Mouse (Mus musculus) liver (tissue): ENCODE data around the gene Ciart.
A peak's percentile ranks its signal among the peaks of the same experiment; 100 is the strongest.
"Not testable (repeated sequence)": the region's sequence is repeated elsewhere in the genome, so short reads cannot be mapped to it uniquely, and the experiment has no call there.

Experiments
- DNase-seq: peaks from one replicate; pipeline ENCODE4 v3.0.0-alpha.2; 2020; ENCODE audit warnings: mixed read lengths

Gene Ciart

DNA sequence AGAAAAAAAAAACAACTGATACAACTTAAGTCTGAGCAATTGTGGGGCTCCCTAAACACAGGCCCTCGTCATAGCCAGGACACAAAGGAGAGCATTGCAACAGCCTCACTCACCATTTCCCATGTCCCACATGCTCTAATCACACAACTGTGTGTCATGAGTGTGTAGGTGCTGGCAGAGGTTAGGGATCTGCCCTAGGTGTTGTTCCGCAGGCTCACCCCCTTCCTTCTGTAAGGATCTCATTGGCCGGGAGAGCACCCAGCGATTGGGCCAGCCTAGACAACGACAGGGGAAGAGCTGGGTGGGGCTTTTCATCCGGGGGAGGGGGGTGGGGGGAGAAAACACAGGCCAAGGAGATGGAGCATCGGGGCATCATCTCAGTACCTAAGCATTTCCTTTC is 18.5 kb downstream of the Ciart start:
- DNase-seq: no peak

DNA sequence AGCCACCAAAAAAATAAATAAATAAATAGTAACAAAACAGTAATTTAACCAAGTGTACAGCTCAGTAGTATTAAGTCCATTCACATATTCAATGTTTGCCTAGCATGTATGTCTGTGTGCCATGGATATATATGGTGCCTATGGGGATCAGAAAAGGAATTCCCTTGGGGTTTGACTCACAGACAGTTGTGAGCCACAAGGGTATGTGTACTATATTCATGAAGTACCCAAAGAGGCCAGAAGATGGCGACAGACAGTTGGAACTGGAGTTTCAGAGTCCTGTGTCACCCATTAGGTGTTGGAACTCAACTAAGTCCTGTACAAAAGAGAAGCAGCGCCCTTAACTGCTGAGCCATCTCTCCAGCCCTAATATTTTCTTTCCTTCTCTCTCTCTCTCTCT is 20.3 kb downstream of the Ciart start:
- peak; percentile 63 for DNase-seq

DNA sequence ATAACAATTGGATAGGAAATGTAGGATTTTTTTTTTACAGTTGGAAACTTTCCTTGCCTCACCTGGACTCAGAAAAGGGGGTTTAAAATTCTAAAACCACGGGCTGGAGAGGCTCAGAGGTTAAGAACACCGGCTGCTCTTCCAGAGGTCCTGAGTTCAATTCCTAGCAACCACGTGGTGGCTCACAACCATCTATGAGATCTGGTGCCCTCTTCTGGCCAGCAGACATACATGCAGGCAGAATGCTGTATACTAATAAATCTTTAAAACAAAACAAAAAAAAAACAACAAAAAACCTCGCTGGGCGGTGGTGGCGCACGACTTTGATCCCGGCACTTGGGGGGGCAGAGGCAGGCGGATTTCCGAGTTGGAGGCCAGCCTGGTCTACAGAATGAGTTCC is 20.8 kb downstream of the Ciart start:
- DNase-seq: peak; percentile 38

DNA sequence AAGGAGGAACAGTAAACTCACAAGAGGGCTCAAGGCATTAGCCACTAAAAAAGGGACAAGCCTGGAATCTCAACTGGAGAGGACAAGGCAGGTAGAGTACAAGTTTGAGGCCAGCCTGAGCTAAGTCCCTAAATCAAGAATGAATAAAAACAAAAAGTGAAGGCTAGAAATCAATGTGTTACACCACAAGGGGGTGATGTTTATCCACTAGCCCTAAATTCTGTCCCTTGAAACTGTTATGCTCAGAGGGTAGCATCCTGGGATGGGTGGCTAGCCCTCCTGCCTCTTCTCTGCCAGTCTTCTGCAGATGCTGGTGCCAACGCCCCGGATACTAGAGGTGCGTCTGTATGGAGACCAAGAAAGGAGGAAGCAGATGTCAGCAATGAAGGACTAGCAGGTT is 21.7 kb downstream of the Ciart start:
- DNase-seq: no peak

DNA sequence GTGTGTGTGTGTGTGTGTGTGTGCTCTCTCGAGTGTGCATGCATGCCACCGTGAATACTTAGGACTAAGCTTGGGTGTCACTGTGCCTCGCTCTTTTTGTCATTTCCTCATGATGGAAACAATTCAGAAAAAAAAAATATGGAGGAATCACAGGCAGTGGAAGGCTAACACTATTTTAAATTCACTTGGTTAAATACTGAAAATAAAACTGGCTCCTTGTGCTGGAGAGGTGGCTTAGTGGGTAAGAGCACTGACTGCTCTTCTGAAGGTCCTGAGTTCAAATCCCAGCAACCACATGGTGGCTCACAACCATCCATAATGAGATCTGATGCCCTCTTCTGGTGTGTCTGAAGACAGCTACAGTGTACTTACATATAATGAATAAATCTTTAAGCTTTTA is 23.8 kb downstream of the Ciart start:
- DNase-seq: not testable (repeated sequence)

DNA sequence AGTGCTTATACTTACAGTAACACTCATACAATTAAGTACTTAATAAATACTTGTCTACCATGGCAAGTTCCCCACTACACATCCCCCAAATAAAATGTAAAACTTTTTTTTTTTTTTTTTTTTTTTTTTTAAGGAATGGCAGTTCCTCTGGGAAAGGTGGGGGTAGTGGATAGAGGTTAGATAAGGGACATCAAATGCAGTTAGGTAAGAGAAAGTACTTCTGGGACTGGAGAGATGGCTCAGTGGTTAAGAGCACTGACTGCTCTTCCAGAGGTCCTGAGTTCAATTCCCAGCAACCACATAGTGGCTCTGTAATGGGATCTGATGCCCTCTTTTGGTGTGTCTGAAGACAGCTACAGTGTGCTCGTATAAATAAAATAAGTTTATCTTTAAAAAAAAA is 25.0 kb downstream of the Ciart start:
- not testable (repeated sequence) for DNase-seq

DNA sequence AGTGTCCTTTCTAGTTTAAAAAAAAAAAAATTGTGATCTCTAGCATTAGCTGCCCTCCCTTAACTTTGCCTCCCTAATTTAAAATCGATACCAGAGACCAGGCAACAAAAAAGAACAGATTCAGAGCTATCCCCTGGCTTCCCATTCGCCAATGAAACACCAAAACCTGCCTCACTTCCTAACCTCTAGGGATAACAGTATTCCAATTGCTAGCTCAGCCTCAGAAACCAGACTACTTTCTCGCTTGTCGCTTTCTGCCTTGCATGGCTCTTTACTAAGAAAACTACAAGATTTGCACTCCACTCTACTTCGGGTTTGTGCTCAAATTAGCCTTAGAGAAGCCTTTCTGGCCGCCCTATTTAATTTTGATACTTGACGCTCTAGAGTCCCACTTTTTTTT is 25.9 kb downstream of the Ciart start:
- DNase-seq: no peak

DNA sequence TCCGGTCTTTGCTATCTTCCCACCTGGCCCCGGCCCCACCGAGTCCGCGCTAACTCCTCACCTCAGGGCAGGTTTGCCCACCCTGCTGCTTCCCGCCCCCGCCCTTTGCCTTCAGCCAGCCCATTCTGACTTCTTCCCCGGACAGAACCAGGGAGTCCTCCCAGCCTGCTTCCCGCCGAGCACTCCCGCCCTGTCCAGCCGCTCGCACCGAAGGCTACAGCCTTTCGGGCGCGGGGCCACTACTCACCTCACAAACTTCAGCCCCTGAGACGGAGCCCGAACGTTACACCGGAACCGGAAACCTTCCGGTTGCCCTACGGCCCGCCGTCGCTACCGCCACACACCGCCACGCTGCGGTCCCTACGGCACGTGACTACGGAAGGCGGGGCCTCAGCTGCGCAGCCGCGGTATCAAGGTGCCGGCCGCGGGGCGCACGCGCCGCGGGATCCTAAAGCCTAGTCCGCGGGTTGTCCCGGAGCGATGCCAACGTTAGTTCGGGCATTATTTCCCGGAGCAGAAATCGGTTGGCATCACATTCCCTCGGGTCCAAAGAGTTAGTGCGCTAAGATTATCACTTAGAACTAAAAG is 26.5 kb downstream of the Ciart start, which contains the start of gene Prpf3:
Gene Prpf3, minus strand, starts transcription at position 384 of the 588 bp plus-strand sequence.
- peak; percentile 95 for DNase-seq

DNA sequence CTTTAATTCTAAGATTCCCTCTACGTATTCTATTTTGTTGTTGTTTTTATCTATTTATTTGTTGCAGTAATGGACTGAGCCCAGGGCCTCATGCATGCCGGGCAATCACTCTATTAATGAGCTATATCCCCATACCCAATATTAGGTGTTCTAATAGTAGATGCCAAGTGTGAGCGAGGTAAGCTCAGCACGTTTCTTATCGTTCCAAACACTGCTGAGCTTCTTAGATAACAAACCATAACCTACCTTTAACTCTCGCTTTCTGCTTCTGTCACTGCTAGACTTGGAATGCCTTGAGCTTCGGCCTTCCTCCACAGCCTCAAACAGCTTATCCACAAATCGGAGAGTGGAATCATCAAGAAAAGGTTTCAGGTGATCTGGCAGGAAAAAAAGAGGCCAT is 30.7 kb downstream of the Ciart start:
- no peak for DNase-seq

DNA sequence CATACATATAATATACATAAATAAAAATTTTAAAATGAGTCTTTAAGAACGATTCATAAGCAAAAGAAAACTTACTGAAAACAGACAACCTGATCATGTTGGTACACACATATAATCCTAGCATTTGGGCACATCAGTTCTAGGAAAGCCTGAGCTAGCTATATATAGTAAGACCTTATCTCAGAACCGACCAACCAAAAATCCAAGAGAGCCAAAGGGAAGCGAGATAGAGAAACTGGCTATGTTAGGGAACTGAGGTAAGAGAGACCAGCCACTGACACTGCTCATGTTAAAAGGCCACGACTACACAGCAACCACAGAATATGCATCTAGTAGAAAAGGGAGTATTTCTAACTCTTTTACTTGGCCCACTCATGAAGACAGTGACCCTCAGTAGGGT is 31.4 kb downstream of the Ciart start:
- DNase-seq: no peak

DNA sequence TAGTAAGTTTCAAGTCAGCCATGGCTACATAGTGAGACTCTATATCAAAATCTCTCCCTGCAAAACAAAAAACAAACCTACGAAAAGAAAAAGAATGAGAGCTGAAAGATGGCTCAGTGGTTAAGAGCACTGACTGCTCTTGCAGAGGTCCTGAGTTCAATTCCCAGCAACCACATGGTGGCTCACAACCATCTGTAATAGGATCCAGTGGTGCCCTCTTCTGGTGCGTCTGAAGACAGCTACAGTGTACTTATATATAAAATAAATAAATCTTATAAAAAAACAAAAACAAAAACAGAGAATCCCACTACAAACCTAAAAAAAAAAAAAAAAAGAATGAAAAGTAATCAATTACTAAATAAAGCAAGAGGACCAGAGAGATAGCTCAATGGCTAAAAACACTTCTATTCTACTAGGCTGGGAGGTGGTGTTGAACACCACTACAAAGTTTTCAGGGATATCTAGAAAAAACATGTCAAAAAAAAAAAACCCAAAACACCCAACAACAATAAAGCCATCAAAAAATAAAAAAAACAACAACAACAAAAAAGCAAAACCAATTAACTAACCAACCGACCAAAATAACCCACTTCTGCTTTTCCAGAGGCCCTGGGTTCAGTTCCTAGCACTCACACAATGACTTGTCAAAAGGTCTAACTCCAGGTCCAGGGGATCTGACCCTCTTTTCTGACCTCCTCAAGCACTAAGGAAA is 39.4 kb downstream of the Ciart start:
- no peak for DNase-seq

DNA sequence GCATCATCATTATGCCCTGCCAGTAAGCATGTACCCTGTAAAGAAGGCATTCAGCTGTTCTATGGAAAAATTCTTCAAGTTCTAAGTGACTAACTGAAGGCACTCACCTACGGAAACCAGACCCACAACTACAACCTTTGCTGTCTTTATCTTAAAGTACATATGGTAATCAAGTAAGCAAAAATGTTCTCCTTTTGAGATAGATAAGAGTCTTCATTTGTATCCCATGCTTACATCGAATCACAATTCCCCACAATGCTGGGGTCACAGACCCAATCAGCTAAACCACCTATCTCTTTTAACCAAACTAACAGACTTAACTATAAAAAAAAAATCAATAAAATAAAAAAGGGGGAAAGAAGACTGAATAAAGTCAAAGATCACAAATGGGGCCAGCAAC is 42.8 kb downstream of the Ciart start:
- no peak for DNase-seq

DNA sequence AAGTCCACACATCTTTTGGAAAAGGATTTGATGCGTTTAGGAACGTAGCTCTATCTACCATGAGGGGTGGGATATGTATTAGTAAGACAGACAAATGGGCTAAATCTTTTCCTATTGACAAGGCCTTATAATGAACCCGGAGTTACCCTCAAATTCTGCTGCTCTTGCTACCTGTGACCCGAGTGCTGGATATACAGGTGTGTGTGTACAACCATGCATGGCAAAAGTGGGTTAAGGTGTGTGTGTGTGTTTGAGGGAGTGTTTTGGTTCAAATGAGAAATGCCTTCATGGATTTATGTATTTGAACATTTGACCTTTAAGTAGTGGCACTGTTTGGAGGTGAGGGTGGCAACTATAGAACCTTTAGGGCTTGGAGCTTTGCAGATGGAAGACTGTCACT is 53.0 kb downstream of the Ciart start:
- no peak for DNase-seq
